Mouse (Mus musculus): ENCODE measurements around the gene Clta. TPM values are rescaled to one million over a fixed set of nuclear protein-coding genes. Genes with fewer than 3 reads are reported as not detected.

Clta gene
- total and polyA plus RNA-seq, 3 experiments = 451 to 589 TPM; not detected in 1

DNA sequence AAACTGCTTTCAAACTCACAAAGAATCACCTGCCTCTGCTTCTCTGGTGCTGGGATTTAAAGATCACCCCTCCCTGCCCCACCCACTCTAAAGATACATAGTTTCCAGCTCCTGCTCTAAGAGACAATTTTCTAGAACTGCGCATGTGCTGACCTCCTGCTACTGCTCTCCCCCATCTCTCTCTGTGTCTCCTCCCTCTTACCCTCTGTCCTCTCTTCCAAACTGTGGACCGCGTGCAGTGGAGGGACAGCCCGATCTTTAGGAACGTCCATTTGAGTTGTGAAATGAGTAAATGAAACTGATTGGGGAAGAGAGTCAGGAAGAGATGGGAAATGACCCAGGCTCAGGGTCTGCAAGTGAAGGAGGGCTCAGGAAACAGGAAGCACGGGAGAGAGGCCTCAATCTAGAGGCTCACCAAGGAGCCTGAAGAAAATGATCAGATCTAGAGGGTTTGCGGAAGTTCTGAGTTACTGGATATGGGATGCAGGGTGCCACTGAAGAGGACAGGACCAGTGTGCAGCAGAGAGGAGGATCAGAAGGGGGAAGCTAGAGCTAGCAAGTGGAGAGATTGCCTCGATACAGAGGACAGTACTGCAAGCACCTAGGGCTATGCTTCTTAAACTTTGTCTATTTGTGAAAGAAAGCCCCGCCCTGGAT, 44.6 kb upstream of the Clta start (continued):
- TF ChIP-seq ZMIZ1 (IDR thresholded peaks at IDR 0.05; ENCODE audit: low read depth, low read length) = 0 out of 2 replicates have a peak, but pooled peaks have one; percentile 62
- no peak for TF ChIP-seq ZC3H11A (IDR thresholded peaks at IDR 0.05; ENCODE audit: low read depth, low read length)
- peak; percentile 68 for TF ChIP-seq MAX (IDR thresholded peaks at IDR 0.05; ENCODE audit: low read length)
- no peak for TF ChIP-seq CHD2 (IDR thresholded peaks at IDR 0.05; ENCODE audit: low read length)
- peak; percentile 99 for TF ChIP-seq TBP (IDR thresholded peaks at IDR 0.05; ENCODE audit: low read depth, low read length)
- no peak for TF ChIP-seq GATA1 (IDR thresholded peaks at IDR 0.05; ENCODE audit: low read depth, low read length)

DNA sequence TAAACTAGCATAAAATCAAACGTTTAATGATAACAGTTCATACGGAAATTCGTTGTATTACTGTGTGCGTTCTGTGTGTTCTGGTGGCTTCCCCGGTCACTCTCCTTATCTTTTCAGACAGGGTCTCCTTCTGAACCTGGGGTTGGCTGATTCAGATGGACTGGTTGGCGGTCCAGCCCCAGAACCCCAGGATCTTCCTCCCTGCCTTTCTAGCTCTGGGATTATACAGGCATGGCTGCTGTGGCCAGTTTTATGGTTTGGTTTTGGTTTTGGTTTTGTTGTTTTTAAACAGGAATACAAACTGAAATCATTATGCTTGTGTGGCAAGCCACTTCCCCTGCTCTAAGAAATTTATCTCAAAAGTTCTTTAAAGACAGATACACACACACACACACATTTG, 44.0 kb upstream of the Clta start:
- H3K9ac ChIP-seq (ENCODE audit: control insufficient read depth, low read depth, low read length, poor library complexity, severe bottlenecking) = peak overlapping the region; percentile 69
- peaks cover 3% of the 10 kb centered on the region for H3K79me2 ChIP-seq (ENCODE audit: control insufficient read depth, insufficient read depth, low read length, poor library complexity)
- peaks cover 0 to 43% of the 10 kb centered on the region in 2 experiments; a peak in 2 of 4 replicates for H3K36me3 ChIP-seq (ENCODE audit: control insufficient read depth in 1 of 2, insufficient read depth in 2 of 2, low read length in 2 of 2)
- DNase-seq (ENCODE audit: low read depth, low spot score) = no peak
- H3K27me3 ChIP-seq (ENCODE audit: control insufficient read depth in 1 of 2, insufficient read depth in 2 of 2, low read length in 2 of 2) = no peaks in the 10 kb centered on the region
- H3K27ac ChIP-seq (ENCODE audit: control insufficient read depth, low read depth, low read length) = peak overlapping the region; percentile 97
- H3K4me1 ChIP-seq (ENCODE audit: control insufficient read depth in 1 of 2, insufficient read depth in 2 of 2, low read length in 2 of 2) = peaks cover 30 to 45% of the 10 kb centered on the region in 2 experiments
- H3K4me3 ChIP-seq (ENCODE audit: control insufficient read depth in 1 of 2, insufficient read depth in 1 of 2, low read depth in 2 of 2, low read length in 2 of 2) = peak overlapping the region; percentile 40 to 46
- no peaks in the 10 kb centered on the region for H3K9me3 ChIP-seq (replicated peaks; ENCODE audit: insufficient read depth, low read length)
- no peak for TF ChIP-seq POLR2AphosphoS2 (IDR thresholded peaks at IDR 0.05; ENCODE audit: low read length)
- TF ChIP-seq TCF12 (IDR thresholded peaks at IDR 0.05; ENCODE audit: low read depth, low read length) = 0 out of 2 replicates have a peak, but pooled peaks have one; percentile 48
- no peak; the same call in 1 of the 2 replicates for TF ChIP-seq NELFE (IDR thresholded peaks at IDR 0.05; ENCODE audit: low read depth, low read length)
- no peak for TF ChIP-seq SMC3 (IDR thresholded peaks at IDR 0.05; ENCODE audit: low read depth, low read length)
- no peak for TF ChIP-seq MAX (IDR thresholded peaks at IDR 0.05; ENCODE audit: low read length)
- peak; percentile 6; the same call in 1 of the 2 replicates for TF ChIP-seq MXI1 (IDR thresholded peaks at IDR 0.05; ENCODE audit: low read depth, low read length)
- TF ChIP-seq ZMIZ1 (IDR thresholded peaks at IDR 0.05; ENCODE audit: low read depth, low read length) = no peak
- peak; percentile 78 for TF ChIP-seq TAL1 (IDR thresholded peaks at IDR 0.05; ENCODE audit: low read length)
- peak; percentile 39 to 47; a peak in 1 of 4 replicates for TF ChIP-seq EP300 (IDR thresholded peaks at IDR 0.05; ENCODE audit: low read depth in 1 of 2, low read length in 2 of 2)
- no peak for TF ChIP-seq USF2 (IDR thresholded peaks at IDR 0.05; ENCODE audit: borderline replicate concordance in 1 of 2, insufficient read depth in 1 of 2, low read depth in 1 of 2, low read length in 2 of 2)
- TF ChIP-seq HCFC1 (IDR thresholded peaks at IDR 0.05; ENCODE audit: low read depth, low read length) = no peak
- no peak; the same call in 1 of the 2 replicates for TF ChIP-seq GATA1 (IDR thresholded peaks at IDR 0.05; ENCODE audit: low read depth, low read length)
- no peak for TF ChIP-seq TBP (IDR thresholded peaks at IDR 0.05; ENCODE audit: low read depth, low read length)
- TF ChIP-seq KAT2A (conservative IDR thresholded peaks at IDR 0.05; ENCODE audit: low read depth, low read length) = no peak
- no peak for TF ChIP-seq CTCF (IDR thresholded peaks at IDR 0.05 in 2 of 3, conservative IDR thresholded peaks at IDR 0.05 in 1 of 3; ENCODE audit: control insufficient read depth in 1 of 3, insufficient read depth in 1 of 3, low read depth in 2 of 3, low read length in 3 of 3, poor library complexity in 1 of 3, severe bottlenecking in 1 of 3)
